Mouse (Mus musculus) embryonic facial prominence, embryonic 10.5 days (tissue): ENCODE measurements around the gene Igf2r. TPM values are rescaled to one million over a fixed set of nuclear protein-coding genes. Genes with fewer than 3 reads are reported as not detected.

Experiments used
- DNase-seq: peaks from one replicate; pipeline ENCODE4 v3.0.0-alpha.2; 2017; ENCODE audit warnings: low spot score
- H3K27ac ChIP-seq: fragments of 300-500 bp; sonication (generic); replicated peaks from 2 replicates; pipeline ENCODE4 v1.5.1; 2016; ENCODE audit warnings: mild to moderate bottlenecking
- H3K27me3 ChIP-seq: fragments of 300-500 bp; sonication (generic); replicated peaks from 2 replicates; pipeline ENCODE4 v1.6.1; 2016; ENCODE audit warnings: low read depth, mild to moderate bottlenecking; ENCODE audit not compliant: poor library complexity, severe bottlenecking
- H3K36me3 ChIP-seq: fragments of 300-500 bp; sonication (generic); replicated peaks from 2 replicates; pipeline ENCODE4 v1.6.1; 2016; ENCODE audit warnings: mild to moderate bottlenecking, moderate library complexity
- H3K4me1 ChIP-seq: fragments of 300-500 bp; sonication (generic); 2 replicates; pipeline ENCODE4 v1.6.1; 2016
- H3K4me3 ChIP-seq: fragments of 300-500 bp; sonication (generic); 2 replicates; pipeline ENCODE4 v1.5.1; 2016; ENCODE audit warnings: mild to moderate bottlenecking, moderate library complexity
- H3K9me3 ChIP-seq: fragments of 300-500 bp; sonication (generic); 2 replicates; pipeline ENCODE4 v1.6.1; 2016; ENCODE audit warnings: mild to moderate bottlenecking
- WGBS: fragments of 180-500 bp; shearing (Covaris S2); methylation state at CpG from one replicate; pipeline ENCODE4 v1.1.7; 2016; 5-methylcytosine and 5-hydroxymethylcytosine counted together
- polyA plus RNA-seq: library from polyadenylated mRNA; unstranded; fragments of >200 nt; fragmentation: Nextera tagmentation; extraction: Ambion mirVana; gene quantifications from 2 replicates; pipeline ENCODE4 v1.2.1, GENCODE M21; 2016

The Igf2r gene
- polyA plus RNA-seq, 1 experiment from 2014 or later: 27.2 TPM

DNA sequence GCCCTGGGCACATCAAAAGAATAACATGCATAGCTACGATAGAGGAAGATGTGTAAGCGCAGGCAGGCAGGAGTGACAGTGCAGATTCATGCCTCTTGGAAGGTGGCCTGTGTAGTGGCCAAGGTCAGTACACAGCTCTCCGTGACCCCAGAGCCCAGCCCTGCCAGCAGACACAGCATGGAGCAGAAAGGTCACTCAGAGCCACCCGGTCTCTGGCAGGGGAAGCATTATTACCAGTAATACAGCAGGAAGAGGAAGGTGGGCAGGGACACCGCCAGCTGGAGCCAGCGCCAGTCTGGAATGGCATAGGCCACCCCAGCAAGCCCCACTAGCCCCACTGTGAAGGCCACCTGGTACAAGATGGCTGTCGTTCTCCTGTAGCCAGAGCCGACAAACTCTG, 105.3 kb downstream of the Igf2r start:
- H3K27ac ChIP-seq: no peak overlapping the region
- peaks cover 17% of the 10 kb centered on the region for H3K27me3 ChIP-seq
- H3K4me1 ChIP-seq: peaks cover 17% of the 10 kb centered on the region
- DNase-seq: no peak
- H3K9me3 ChIP-seq: no peaks in the 10 kb centered on the region
- H3K4me3 ChIP-seq: no peak overlapping the region
- H3K36me3 ChIP-seq: no peaks in the 10 kb centered on the region
- 78% methylated on average over 8 of the region's 8 CpGs for WGBS

- 68% methylated on average over 13 of the region's 13 CpGs for WGBS
- H3K4me1 ChIP-seq: peaks cover 7% of the 10 kb centered on the region; the same call in 1 of the 2 replicates
- H3K27me3 ChIP-seq: peaks cover 17% of the 10 kb centered on the region
- no peak overlapping the region for H3K27ac ChIP-seq
- H3K36me3 ChIP-seq: no peaks in the 10 kb centered on the region
- DNase-seq: no peak
- H3K4me3 ChIP-seq: no peak overlapping the region
- no peaks in the 10 kb centered on the region for H3K9me3 ChIP-seq
Measured at GRCm38 (mm10) chr17:12660572-12661260, 108.7 kb downstream of the Igf2r start.

GRCm38 (mm10) chr17:12659233-12659632, 110.2 kb downstream of the Igf2r start:
- H3K27ac ChIP-seq: no peak overlapping the region
- 91% methylated on average over 10 of the region's 10 CpGs for WGBS

DNA sequence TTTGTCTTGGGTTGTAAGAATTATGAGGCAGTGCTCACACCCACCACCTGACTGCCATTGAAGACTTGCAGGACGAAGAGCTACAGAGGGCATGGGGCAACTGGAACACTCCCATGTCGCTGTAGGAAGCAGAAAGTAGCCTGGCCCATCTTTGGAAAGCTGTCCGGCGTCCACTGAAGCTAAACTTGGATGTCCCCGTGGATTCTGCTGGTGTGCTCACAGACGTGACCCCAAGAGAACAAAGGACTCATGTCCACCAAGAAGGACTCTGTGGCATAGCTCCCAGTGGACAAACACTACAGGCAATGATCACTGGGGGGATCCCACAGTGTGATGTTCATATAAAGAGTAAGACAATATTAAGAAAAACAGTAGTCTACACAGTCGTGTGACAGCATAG, 110.7 kb downstream of the Igf2r start:
- peaks cover 17% of the 10 kb centered on the region for H3K27me3 ChIP-seq
- no peak for DNase-seq
- no peaks in the 10 kb centered on the region for H3K36me3 ChIP-seq
- no peak overlapping the region for H3K27ac ChIP-seq
- WGBS: 81% methylated on average over 7 of the region's 7 CpGs
- no peaks in the 10 kb centered on the region for H3K9me3 ChIP-seq
- no peak overlapping the region for H3K4me3 ChIP-seq
- peaks cover 2% of the 10 kb centered on the region; the same call in 1 of the 2 replicates for H3K4me1 ChIP-seq

More at GRCm38 (mm10) chr17:12659233-12659632, 110.2 kb downstream of the Igf2r start:
- Histone ChIP-seq H3K36me3 (no peaks in the 10 kb centered on the region), H3K4me3 (no peak overlapping the region), H3K4me1 (peaks cover 6% of the 10 kb centered on the region; the same call in 1 of the 2 replicates), H3K9me3 (no peaks in the 10 kb centered on the region), H3K27me3 (peaks cover 17% of the 10 kb centered on the region)
- no peak for DNase-seq

DNA sequence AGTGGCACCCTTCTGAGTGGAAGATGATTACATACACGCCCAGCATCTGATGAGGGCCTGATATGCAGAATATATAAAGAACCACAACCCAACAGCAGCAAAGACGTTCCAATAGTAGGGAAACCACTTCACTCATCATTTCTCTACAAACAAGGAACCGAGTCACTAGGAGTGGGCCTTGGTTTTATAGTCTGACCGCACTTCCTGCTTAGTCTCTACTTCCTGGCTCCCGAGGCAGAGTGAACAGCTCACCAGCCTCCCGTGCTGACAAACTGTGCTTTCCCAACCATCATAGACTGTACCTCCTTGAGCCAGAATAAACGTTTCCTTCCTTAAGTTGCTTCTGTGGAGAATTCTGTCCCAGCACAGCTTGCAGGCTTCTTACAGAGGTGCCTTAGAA, 113.6 kb downstream of the Igf2r start:
- DNase-seq: no peak
- Histone ChIP-seq H3K4me1 (no peaks in the 10 kb centered on the region), H3K9me3 (no peaks in the 10 kb centered on the region), H3K27ac (no peak overlapping the region), H3K27me3 (no peaks in the 10 kb centered on the region), H3K4me3 (no peak overlapping the region), H3K36me3 (no peaks in the 10 kb centered on the region)
- WGBS: 81% methylated on average over 7 of the region's 7 CpGs

DNA sequence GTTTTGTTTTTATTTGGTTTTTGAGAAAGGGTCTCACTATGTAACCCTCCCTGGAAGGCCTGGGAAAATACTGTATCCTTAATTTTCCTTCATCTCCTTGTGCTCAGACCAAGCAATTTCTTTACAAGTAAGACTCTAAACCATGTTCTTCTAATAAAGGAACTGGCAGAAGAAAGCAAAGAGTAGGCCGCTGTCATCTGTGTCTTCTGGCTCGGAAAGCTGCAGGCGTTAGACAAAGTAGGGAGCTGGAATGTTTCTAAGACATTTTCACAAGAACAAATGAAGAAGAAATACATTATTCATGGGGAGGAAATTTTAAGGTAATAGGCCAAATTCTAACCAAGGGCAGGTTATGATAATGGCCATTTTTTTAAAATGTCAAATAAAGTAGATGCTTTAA, 115.4 kb downstream of the Igf2r start:
- H3K36me3 ChIP-seq: no peaks in the 10 kb centered on the region
- H3K27ac ChIP-seq: no peak overlapping the region
- no peaks in the 10 kb centered on the region for H3K4me1 ChIP-seq
- H3K9me3 ChIP-seq: no peaks in the 10 kb centered on the region
- no peak for DNase-seq
- H3K27me3 ChIP-seq: no peaks in the 10 kb centered on the region
- WGBS: 87% methylated on average over 3 of the region's 3 CpGs
- no peak overlapping the region for H3K4me3 ChIP-seq

DNA sequence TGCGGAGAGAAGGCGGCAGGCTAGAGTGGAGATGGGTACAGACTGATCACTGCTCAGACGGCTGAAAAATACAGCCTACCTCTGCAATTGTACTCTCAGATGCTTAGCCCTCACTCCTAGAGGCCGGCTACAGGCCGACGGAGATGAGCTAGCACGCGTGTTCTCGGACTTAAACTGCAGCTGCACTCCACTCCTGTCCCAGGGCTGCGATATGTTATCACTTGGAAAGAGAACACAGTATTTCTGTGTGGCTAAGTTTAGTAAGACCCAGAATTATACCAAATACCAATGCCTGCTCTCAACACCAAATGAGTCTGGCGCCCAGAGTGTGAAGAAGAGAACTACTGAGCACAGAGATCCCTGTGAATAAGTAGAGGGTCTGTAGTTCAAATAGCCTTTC, 116.9 kb downstream of the Igf2r start:
- no peak for DNase-seq
- H3K4me1 ChIP-seq: no peaks in the 10 kb centered on the region
- no peak overlapping the region for H3K4me3 ChIP-seq
- H3K27ac ChIP-seq: no peak overlapping the region
- H3K9me3 ChIP-seq: no peaks in the 10 kb centered on the region
- no peaks in the 10 kb centered on the region for H3K36me3 ChIP-seq
- 90% methylated on average over 11 of the region's 11 CpGs for WGBS
- H3K27me3 ChIP-seq: no peaks in the 10 kb centered on the region

- Histone ChIP-seq H3K4me3 (no peak overlapping the region), H3K36me3 (no peaks in the 10 kb centered on the region), H3K4me1 (no peaks in the 10 kb centered on the region), H3K27ac (no peak overlapping the region), H3K27me3 (no peaks in the 10 kb centered on the region), H3K9me3 (no peaks in the 10 kb centered on the region)
- 86% methylated on average over 5 of the region's 5 CpGs for WGBS
- no peak for DNase-seq
Measured at GRCm38 (mm10) chr17:12645461-12645860, 124.0 kb downstream of the Igf2r start.

- Histone ChIP-seq H3K4me3 (no peak overlapping the region), H3K9me3 (no peaks in the 10 kb centered on the region), H3K27ac (no peak overlapping the region), H3K36me3 (no peaks in the 10 kb centered on the region), H3K4me1 (peaks cover 5% of the 10 kb centered on the region; the same call in 1 of the 2 replicates), H3K27me3 (no peaks in the 10 kb centered on the region)
- DNase-seq: no peak
- 79% methylated on average over 4 of the region's 4 CpGs for WGBS
Measured at GRCm38 (mm10) chr17:12641087-12641486, 128.4 kb downstream of the Igf2r start.

DNA sequence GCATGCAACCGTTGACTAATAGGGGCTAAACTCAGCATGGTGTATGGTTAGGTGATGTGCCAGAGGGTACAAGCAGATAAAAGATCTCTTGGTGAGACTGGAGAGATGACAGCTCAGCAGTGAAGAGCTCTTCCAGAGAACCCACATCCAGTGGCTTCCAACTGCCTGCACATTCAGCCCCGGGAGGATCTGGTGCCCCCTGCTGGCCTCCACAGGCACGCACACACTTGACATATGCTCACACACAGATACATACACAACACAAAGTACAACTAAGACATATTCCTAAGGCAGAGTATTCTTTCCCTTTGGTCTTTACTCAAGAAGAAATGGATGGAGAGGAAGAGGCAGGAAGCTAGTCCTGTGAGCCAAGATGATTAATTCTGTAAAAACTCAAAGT, 129.9 kb downstream of the Igf2r start:
- 90% methylated on average over 3 of the region's 3 CpGs for WGBS
- H3K27ac ChIP-seq: no peak overlapping the region
- no peak for DNase-seq
- H3K4me1 ChIP-seq: peaks cover 8% of the 10 kb centered on the region
- no peaks in the 10 kb centered on the region for H3K9me3 ChIP-seq
- H3K36me3 ChIP-seq: no peaks in the 10 kb centered on the region
- peaks cover 10% of the 10 kb centered on the region for H3K27me3 ChIP-seq
- H3K4me3 ChIP-seq: no peak overlapping the region

DNA sequence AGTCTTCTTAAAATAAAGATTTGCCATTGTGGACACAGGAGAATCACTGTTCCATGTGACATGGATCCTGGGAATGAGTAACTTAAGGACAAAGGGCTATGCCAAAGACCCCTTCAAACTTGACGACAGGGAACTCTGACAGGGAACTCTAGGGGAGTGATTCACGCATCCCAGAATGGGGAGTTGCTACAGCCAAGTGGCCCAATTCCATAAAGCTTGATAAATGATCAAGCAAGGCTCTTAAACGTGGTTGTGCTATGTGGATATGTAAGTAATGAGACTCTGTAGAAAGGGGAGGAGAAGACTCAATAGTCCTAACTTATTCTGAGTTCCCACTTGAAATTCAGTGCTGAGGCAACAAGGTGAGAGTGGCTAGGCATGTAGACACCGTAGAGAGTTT, 134.7 kb downstream of the Igf2r start:
- no peaks in the 10 kb centered on the region for H3K36me3 ChIP-seq
- no peak for DNase-seq
- 72% methylated on average over 4 of the region's 4 CpGs for WGBS
- H3K4me3 ChIP-seq: no peak overlapping the region
- H3K27me3 ChIP-seq: peaks cover 16% of the 10 kb centered on the region
- H3K27ac ChIP-seq: no peak overlapping the region
- H3K4me1 ChIP-seq: peaks cover 34% of the 10 kb centered on the region
- no peaks in the 10 kb centered on the region for H3K9me3 ChIP-seq
